Mouse (Mus musculus) liver, embryonic 14.5 days (tissue): ENCODE measurements at regions not wholly inside any gene's neighbourhood (a gene's known extent, or its start where the extent isn't known, plus 50 kb on each side); places are given as distances from the start of the nearest gene placed in this dataset.
A peak's percentile ranks its signal among the peaks of the same experiment; 100 is the strongest.

ENCODE experiments used
- ATAC-seq: fragments of 200-750 bp; cut with Nextera tagmentation; 2 replicates; pipeline ENCODE4 v1.8.0; 2017; ENCODE audit warnings: moderate number of reproducible peaks, mild to moderate bottlenecking, moderate library complexity; ENCODE audit not compliant: insufficient read depth
- DNase-seq, 3 experiments: peaks; one replicate each; pipeline ENCODE4 v3.0.0-alpha.2; 2012 to 2013; ENCODE audit warnings: low read depth in 3 of 3, low spot score in 3 of 3
- H3K27ac ChIP-seq: fragments of 300-500 bp; sonication (generic); 2 replicates; pipeline ENCODE4 v1.5.1; 2014; ENCODE audit warnings: moderate library complexity, mild to moderate bottlenecking, control low read depth, inconsistent platforms
- H3K27me3 ChIP-seq: fragments of 300-500 bp; sonication (generic); 2 replicates; pipeline ENCODE4 v1.6.1; 2014; ENCODE audit warnings: mild to moderate bottlenecking, low read length, moderate library complexity; ENCODE audit not compliant: control insufficient read depth, insufficient read depth
- H3K36me3 ChIP-seq: fragments of 300-500 bp; sonication (generic); replicated peaks from 2 replicates; pipeline ENCODE4 v1.6.1; 2014; ENCODE audit warnings: low read depth; ENCODE audit not compliant: control insufficient read depth, insufficient read depth
- H3K4me1 ChIP-seq, 2 experiments: fragments of 200-500 bp in 1 of 2; fragments of 300-500 bp in 1 of 2; sonication (generic) in 1 of 2; replicated peaks; 2 replicates each; pipeline ENCODE4 v1.6.1; 2012 to 2014; ENCODE audit warnings: antibody characterized with exemption in 1 of 2, inconsistent platforms in 1 of 2, low read length in 1 of 2; ENCODE audit not compliant: control insufficient read depth in 2 of 2, insufficient read depth in 2 of 2
- H3K4me2 ChIP-seq: fragments of 300-500 bp; sonication (generic); 2 replicates; pipeline ENCODE4 v1.6.1; 2014; ENCODE audit warnings: low read depth, mild to moderate bottlenecking, control low read depth, moderate library complexity
- H3K4me3 ChIP-seq, 2 experiments: fragments of 200-500 bp in 1 of 2; fragments of 300-500 bp in 1 of 2; sonication (generic) in 1 of 2; 2 replicates each; pipeline ENCODE4 v1.5.1; 2012 to 2014; ENCODE audit warnings: low read depth in 2 of 2, low read length in 2 of 2, mild to moderate bottlenecking in 2 of 2, control low read depth in 1 of 2, inconsistent platforms in 1 of 2, moderate library complexity in 1 of 2; ENCODE audit not compliant: insufficient read depth in 1 of 2
- H3K9ac ChIP-seq: fragments of 300-500 bp; sonication (generic); replicated peaks from 2 replicates; pipeline ENCODE4 v1.6.1; 2014; ENCODE audit warnings: mild to moderate bottlenecking, control low read depth, moderate library complexity
- H3K9me3 ChIP-seq: fragments of 300-500 bp; sonication (generic); 2 replicates; pipeline ENCODE4 v1.6.1; 2016; ENCODE audit warnings: low read length, mixed read lengths; ENCODE audit not compliant: control insufficient read depth
- CTCF ChIP-seq: IDR thresholded peaks from 2 replicates; pipeline ENCODE4 v1.5.1; 2016; ENCODE audit warnings: antibody characterized with exemption, low read depth, control low read depth
- EP300 ChIP-seq: IDR thresholded peaks from 2 replicates; pipeline ENCODE4 v1.6.1; 2016; ENCODE audit warnings: antibody characterized with exemption, low read depth
- WGBS: fragments of 180-500 bp; shearing (Covaris S2); extraction: QIAGEN DNeasy Blood & Tissue Kit; methylation state at CpG from one replicate; pipeline ENCODE4 v1.1.7; 2014; ENCODE audit not compliant: insufficient replicate concordance; 5-methylcytosine and 5-hydroxymethylcytosine counted together

GRCm38 (mm10) chr4:56230451-56230850, 509.4 kb upstream of the Gm26657 start:
- H3K9ac ChIP-seq: no peak overlapping the region
- H3K4me1 ChIP-seq: no peaks in the 10 kb centered on the region
- no peak overlapping the region for H3K4me2 ChIP-seq
- DNase-seq (no peak), ATAC-seq (no peak)
- no peak overlapping the region for H3K4me3 ChIP-seq
- no peaks in the 10 kb centered on the region for H3K9me3 ChIP-seq
- H3K36me3 ChIP-seq: no peaks in the 10 kb centered on the region
- 52% methylated on average over 1 of the region's 1 CpGs for WGBS
- TF ChIP-seq EP300: no peak
- TF ChIP-seq CTCF: no peak
- H3K27me3 ChIP-seq: no peaks in the 10 kb centered on the region
- no peak overlapping the region for H3K27ac ChIP-seq

GRCm38 (mm10) chr4:56226493-56226892, 513.4 kb upstream of the Gm26657 start:
- H3K9me3 ChIP-seq: no peaks in the 10 kb centered on the region
- TF ChIP-seq CTCF: no peak
- no peak for TF ChIP-seq EP300
- H3K36me3 ChIP-seq: no peaks in the 10 kb centered on the region
- no peaks in the 10 kb centered on the region for H3K4me1 ChIP-seq
- 59% methylated on average over 1 of the region's 1 CpGs for WGBS
- H3K4me3 ChIP-seq: no peak overlapping the region
- H3K27me3 ChIP-seq: no peaks in the 10 kb centered on the region
- H3K27ac ChIP-seq: no peak overlapping the region
- ATAC-seq: no peak
- H3K4me2 ChIP-seq: no peak overlapping the region
- DNase-seq: no peak
- H3K9ac ChIP-seq: no peak overlapping the region

- no peak overlapping the region for H3K9ac ChIP-seq
- H3K4me2 ChIP-seq: no peak overlapping the region
- H3K9me3 ChIP-seq: no peaks in the 10 kb centered on the region
- no peak overlapping the region for H3K27ac ChIP-seq
- DNase-seq: no peak
- H3K4me1 ChIP-seq: no peaks in the 10 kb centered on the region
- TF ChIP-seq CTCF: no peak
- TF ChIP-seq EP300: no peak
- no peak for ATAC-seq
- H3K4me3 ChIP-seq: no peak overlapping the region
- WGBS: 17% methylated on average over 3 of the region's 3 CpGs
- no peaks in the 10 kb centered on the region for H3K36me3 ChIP-seq
- no peaks in the 10 kb centered on the region for H3K27me3 ChIP-seq
These were observed 515.3 kb upstream of the Gm26657 start for GRCm38 (mm10) chr4:56224542-56224941.

GRCm38 (mm10) chr4:56222023-56222776, 517.7 kb upstream of the Gm26657 start:
- Histone ChIP-seq H3K9me3 (no peaks in the 10 kb centered on the region), H3K27me3 (no peaks in the 10 kb centered on the region), H3K36me3 (no peaks in the 10 kb centered on the region), H3K27ac (no peak overlapping the region), H3K4me3 (no peak overlapping the region), H3K4me1 (no peaks in the 10 kb centered on the region), H3K9ac (no peak overlapping the region), H3K4me2 (no peak overlapping the region)
- TF ChIP-seq EP300 (no peak), CTCF (peak; percentile 62)
- DNase-seq (no peak), ATAC-seq (no peak)
- 35% methylated on average over 8 of the region's 8 CpGs for WGBS

- DNase-seq: no peak
- H3K9me3 ChIP-seq: no peaks in the 10 kb centered on the region
- no peaks in the 10 kb centered on the region for H3K4me1 ChIP-seq
- no peak overlapping the region for H3K4me3 ChIP-seq
- no peaks in the 10 kb centered on the region for H3K36me3 ChIP-seq
- TF ChIP-seq EP300: no peak
- TF ChIP-seq CTCF: no peak
- H3K27ac ChIP-seq: no peak overlapping the region
- H3K9ac ChIP-seq: no peak overlapping the region
- H3K4me2 ChIP-seq: no peak overlapping the region
- WGBS: 68% methylated on average over 8 of the region's 8 CpGs
- ATAC-seq: no peak
- H3K27me3 ChIP-seq: no peaks in the 10 kb centered on the region
These were observed 519.3 kb upstream of the Gm26657 start for GRCm38 (mm10) chr4:56220531-56220930.
